Mouse (Mus musculus) embryo, embryonic 11.5 days (tissue): ENCODE results near the gene Lrtm2.

ENCODE experiments used
- DNase-seq: peaks from one replicate; pipeline ENCODE4 v3.0.0-alpha.2; 2012; ENCODE audit warnings: low read depth, low spot score

Gene Lrtm2

GRCm38 (mm10) chr6:119280761-119281160 is 49.8 kb downstream of the Lrtm2 start:
- no peak for DNase-seq

- DNase-seq, result no peak
Observed at GRCm38 (mm10) chr6:119276713-119277112, 53.9 kb downstream of the Lrtm2 start.
